Mouse (Mus musculus): ENCODE results near the gene Oprd1.

GRCm38 (mm10) chr4:132113411-132114095 lies 30.7 kb downstream of the Oprd1 start:
- TF ChIP-seq MAFK (IDR thresholded peaks at IDR 0.05; ENCODE audit: borderline replicate concordance, low read depth, low read length): no peak
- no peak for TF ChIP-seq USF1 (IDR thresholded peaks at IDR 0.05; ENCODE audit: low read depth, low read length)
- no peak for TF ChIP-seq CTCF (IDR thresholded peaks at IDR 0.05 in 2 of 3, conservative IDR thresholded peaks at IDR 0.05 in 1 of 3; ENCODE audit: control insufficient read depth in 1 of 3, insufficient read depth in 1 of 3, low read depth in 2 of 3, low read length in 3 of 3, poor library complexity in 1 of 3, severe bottlenecking in 1 of 3)
- no peak for TF ChIP-seq EP300 (IDR thresholded peaks at IDR 0.05; ENCODE audit: low read depth in 1 of 2, low read length in 2 of 2)
- no peak for TF ChIP-seq ZNF384 (IDR thresholded peaks at IDR 0.05; ENCODE audit: low read depth, low read length)
- TF ChIP-seq RAD21 (IDR thresholded peaks at IDR 0.05; ENCODE audit: low read depth, low read length): no peak
- TF ChIP-seq NELFE (IDR thresholded peaks at IDR 0.05; ENCODE audit: low read depth, low read length): no peak
